Mouse (Mus musculus): ENCODE results near the gene Gngt1. TPM values are rescaled to one million over a fixed set of nuclear protein-coding genes. Genes with fewer than 3 reads are reported as not detected.

Gene Gngt1
- polyA plus RNA-seq, 1 experiment from 2014 or later: not detected

DNA sequence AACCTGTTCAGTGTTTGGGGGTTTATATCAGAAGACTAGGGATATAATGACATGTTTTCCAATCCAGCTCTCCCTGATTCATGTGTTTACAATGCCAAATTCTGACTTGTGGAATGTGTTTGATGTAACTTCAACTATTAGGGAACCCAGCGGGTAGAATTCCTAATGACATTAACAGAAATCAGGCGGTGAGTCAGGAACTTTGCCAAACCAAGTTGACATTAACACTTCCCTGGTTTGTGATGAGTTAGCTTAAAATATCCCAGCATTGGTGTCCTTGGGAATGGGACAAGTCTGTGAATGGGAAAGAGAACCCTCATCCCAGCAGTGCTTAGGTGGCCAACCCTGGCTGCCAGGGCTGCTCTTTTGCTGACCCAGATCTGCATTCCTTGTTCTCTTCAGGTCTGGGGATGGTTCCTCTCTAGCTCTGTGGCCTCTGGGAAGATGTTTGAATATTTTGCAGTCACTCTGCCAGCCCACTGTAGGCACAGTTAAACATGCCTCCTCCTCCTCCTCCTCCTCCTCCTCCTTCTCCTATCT, 15.0 kb downstream of the Gngt1 start:
- H3K27ac ChIP-seq: no peak overlapping the region
- no peaks in the 10 kb centered on the region for H3K36me3 ChIP-seq
- H3K4me1 ChIP-seq: peaks cover 6% of the 10 kb centered on the region; the same call in 1 of the 2 replicates
- no peak overlapping the region for H3K4me2 ChIP-seq (replicated peaks)
- ATAC-seq (ENCODE audit: low FRiP score, low read depth): no peak
- no peaks in the 10 kb centered on the region for H3K27me3 ChIP-seq (replicated peaks)
- H3K9ac ChIP-seq: no peak overlapping the region
- no peak overlapping the region for H3K4me3 ChIP-seq
- H3K9me3 ChIP-seq: no peaks in the 10 kb centered on the region
- WGBS: 82% methylated on average over 2 of the region's 2 CpGs

DNA sequence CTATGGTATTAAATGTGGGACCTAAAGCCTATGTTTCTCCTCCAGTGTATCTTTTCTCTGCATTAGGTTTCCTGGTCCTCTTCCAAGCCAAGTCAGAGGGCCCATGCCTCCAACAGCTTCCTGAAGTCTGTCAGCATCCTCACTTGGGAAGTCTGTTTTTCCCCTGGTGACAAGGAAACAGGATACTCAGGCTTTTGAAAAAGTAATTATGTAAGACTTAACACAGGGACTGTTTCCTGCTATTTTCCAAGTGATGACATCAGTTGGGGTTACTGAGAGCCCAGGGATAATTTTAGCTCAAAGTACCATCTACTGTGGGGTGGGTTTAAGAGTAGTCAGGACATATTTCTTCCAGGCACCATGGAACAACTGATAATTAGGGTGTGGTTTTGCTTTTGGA, 16.0 kb downstream of the Gngt1 start:
- Histone ChIP-seq H3K9ac (no peak overlapping the region), H3K27me3 (replicated peaks) (no peaks in the 10 kb centered on the region), H3K36me3 (no peaks in the 10 kb centered on the region), H3K9me3 (no peaks in the 10 kb centered on the region), H3K27ac (no peak overlapping the region), H3K4me2 (replicated peaks) (no peak overlapping the region), H3K4me1 (no peaks in the 10 kb centered on the region), H3K4me3 (no peak overlapping the region)
- ATAC-seq (ENCODE audit: low FRiP score, low read depth): no peak

- Histone ChIP-seq H3K9ac (no peak overlapping the region), H3K27me3 (replicated peaks) (no peaks in the 10 kb centered on the region), H3K9me3 (no peaks in the 10 kb centered on the region), H3K4me2 (replicated peaks) (no peak overlapping the region), H3K36me3 (no peaks in the 10 kb centered on the region), H3K4me3 (no peak overlapping the region), H3K27ac (no peak overlapping the region), H3K4me1 (no peaks in the 10 kb centered on the region)
- no peak for ATAC-seq (ENCODE audit: low FRiP score, low read depth)
- WGBS: 60% methylated on average over 1 of the region's 1 CpGs
Observed at GRCm38 (mm10) chr6:4022645-4023044, 29.1 kb downstream of the Gngt1 start.

DNA sequence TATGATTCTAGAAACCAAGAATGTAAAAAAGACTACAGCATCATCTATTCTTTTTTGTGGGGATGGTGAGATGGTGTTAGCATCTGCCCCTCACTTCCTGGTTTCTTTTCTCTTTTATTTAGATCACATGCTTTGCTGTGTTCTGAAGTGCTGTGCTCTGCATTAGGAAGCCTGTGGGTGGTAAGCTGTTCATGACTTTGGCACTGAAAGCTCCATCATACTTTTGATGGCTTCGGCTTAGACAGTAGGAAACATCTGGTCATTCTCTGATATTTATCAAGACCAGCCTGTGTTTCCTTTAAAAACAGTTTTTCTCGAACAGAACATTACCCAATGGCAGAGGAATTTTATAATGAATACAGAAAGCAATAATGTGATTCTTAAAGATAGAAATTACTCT, 32.8 kb downstream of the Gngt1 start:
- no peaks in the 10 kb centered on the region for H3K4me1 ChIP-seq
- H3K9ac ChIP-seq: no peak overlapping the region
- no peak overlapping the region for H3K4me2 ChIP-seq (replicated peaks)
- 71% methylated on average over 2 of the region's 2 CpGs for WGBS
- no peak overlapping the region for H3K4me3 ChIP-seq
- H3K27ac ChIP-seq: no peak overlapping the region
- H3K27me3 ChIP-seq (replicated peaks): no peaks in the 10 kb centered on the region
- ATAC-seq (ENCODE audit: low FRiP score, low read depth): no peak
- no peaks in the 10 kb centered on the region for H3K9me3 ChIP-seq
- H3K36me3 ChIP-seq: no peaks in the 10 kb centered on the region

GRCm38 (mm10) chr6:4030956-4031355, 37.4 kb downstream of the Gngt1 start:
- Histone ChIP-seq H3K4me3 (no peak overlapping the region), H3K9me3 (no peaks in the 10 kb centered on the region), H3K4me2 (replicated peaks) (no peak overlapping the region), H3K36me3 (no peaks in the 10 kb centered on the region), H3K27ac (no peak overlapping the region), H3K27me3 (replicated peaks) (no peaks in the 10 kb centered on the region), H3K9ac (no peak overlapping the region), H3K4me1 (no peaks in the 10 kb centered on the region)
- 83% methylated on average over 3 of the region's 3 CpGs for WGBS
- ATAC-seq (ENCODE audit: low FRiP score, low read depth): no peak

- Histone ChIP-seq H3K4me3 (no peak overlapping the region), H3K4me2 (replicated peaks) (no peak overlapping the region), H3K27me3 (replicated peaks) (no peaks in the 10 kb centered on the region), H3K27ac (no peak overlapping the region), H3K9ac (no peak overlapping the region), H3K36me3 (no peaks in the 10 kb centered on the region), H3K9me3 (no peaks in the 10 kb centered on the region), H3K4me1 (no peaks in the 10 kb centered on the region)
- WGBS: 83% methylated on average over 1 of the region's 1 CpGs
- ATAC-seq (ENCODE audit: low FRiP score, low read depth): no peak
Observed at GRCm38 (mm10) chr6:4041821-4042220, 48.2 kb downstream of the Gngt1 start.

Other genes starting within 250 kb of the Gngt1 start
- 0.23 and 0.30 TPM in 2 replicates for gene Calcr, start 229.1 kb upstream of the Gngt1 start, polyA plus RNA-seq (2016; fragmentation: Nextera tagmentation; extraction: Ambion mirVana)
- 0.57 and 0.64 TPM in 2 replicates for gene Tfpi2, start 4.9 kb upstream of the Gngt1 start, polyA plus RNA-seq (2016; fragmentation: Nextera tagmentation; extraction: Ambion mirVana)
- 37.2 and 42.7 TPM in 2 replicates for gene Gng11, start 10.1 kb downstream of the Gngt1 start, polyA plus RNA-seq (2016; fragmentation: Nextera tagmentation; extraction: Ambion mirVana)
- gene Bet1, start 93.2 kb downstream of the Gngt1 start, polyA plus RNA-seq (2016; fragmentation: Nextera tagmentation; extraction: Ambion mirVana): 45.1 and 54.6 TPM in 2 replicates